Mouse (Mus musculus) megakaryocyte progenitor cell, adult 5-6 weeks (primary cell): ENCODE data around the gene Tescl. TPM values are rescaled to one million over a fixed set of nuclear protein-coding genes. Genes with fewer than 3 reads are reported as not detected.

ENCODE experiments used
- ATAC-seq: replicated peaks from 2 replicates; pipeline ENCODE4 v1.8.0; 2016; ENCODE audit warnings: mild to moderate bottlenecking, moderate TSS enrichment, inconsistent platforms; ENCODE audit not compliant: poor library complexity
- total RNA-seq, 2 experiments: library from RNA; stranded (forward) in 1 of 2; stranded (reverse) in 1 of 2; fragments of 157-497, 149-512 nt in 1 of 2; fragments of 200-1000 nt in 1 of 2; gene quantifications; 2 replicates each; pipeline versions ENCODE4 v1.2.3 to v1.2.4; 2015 to 2017

Tescl gene
- total RNA-seq, 2 experiments from 2014 or later: not detected

DNA sequence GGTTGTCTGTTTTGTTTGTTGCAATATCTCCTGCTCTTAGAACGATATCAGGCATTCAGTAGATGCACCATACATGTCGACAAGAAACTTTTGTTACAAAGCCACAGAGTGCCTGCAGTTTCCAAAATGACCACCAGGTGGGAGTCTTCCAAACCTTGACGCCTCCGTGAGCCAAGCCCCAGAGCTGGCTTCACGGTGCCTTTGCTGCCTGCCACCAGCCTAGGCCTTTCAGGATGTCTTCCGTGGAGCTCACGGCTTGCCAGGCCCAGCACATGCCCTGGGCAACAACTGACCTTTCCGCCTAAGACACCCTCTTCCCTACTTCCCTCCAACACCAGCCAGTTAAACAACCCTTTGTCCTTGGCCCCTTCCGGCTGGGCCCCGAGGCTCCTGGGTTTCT is 31.1 kb upstream of the Tescl start:
- ATAC-seq: peak; percentile 71

DNA sequence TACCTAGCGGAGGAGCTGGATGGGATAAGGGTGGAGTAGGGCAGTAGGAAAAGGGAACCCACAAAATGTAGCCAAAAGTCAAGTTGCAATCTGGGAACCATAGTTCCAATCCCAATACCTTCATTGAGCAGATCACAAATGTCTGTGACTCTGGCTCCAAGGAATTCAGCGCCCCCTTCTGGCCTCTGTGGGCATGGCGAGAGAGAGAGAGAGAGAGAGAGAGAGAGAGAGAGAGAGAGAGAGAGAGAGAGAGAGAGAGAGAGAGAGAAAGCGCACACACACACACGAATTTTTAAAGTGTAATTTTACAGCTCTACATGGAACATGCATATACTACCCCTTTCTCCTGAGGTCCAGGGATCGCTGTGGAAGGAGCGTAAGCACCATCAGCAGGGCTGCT is 29.5 kb upstream of the Tescl start:
- peak; percentile 30; the same call in 1 of the 2 replicates for ATAC-seq

DNA sequence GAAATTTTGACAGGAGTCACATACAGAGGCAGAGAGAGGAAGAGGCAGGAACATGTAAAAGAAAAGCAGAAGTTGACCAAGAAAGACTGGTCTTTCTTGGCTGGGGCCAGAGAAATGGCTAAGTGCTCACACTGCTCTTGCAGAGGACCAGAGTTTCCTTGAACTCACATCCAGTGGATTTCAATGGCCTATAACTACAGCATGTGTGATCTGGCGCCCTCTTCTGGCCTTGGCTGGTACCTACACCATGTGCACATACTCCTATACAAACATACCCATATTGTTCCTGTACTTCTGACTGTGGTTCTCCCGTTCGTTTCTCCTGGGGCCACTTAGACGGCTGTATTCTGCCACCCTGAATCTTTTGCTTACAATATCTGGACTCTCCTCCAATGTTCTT is 27.3 kb upstream of the Tescl start:
- peak; percentile 11 for ATAC-seq

DNA sequence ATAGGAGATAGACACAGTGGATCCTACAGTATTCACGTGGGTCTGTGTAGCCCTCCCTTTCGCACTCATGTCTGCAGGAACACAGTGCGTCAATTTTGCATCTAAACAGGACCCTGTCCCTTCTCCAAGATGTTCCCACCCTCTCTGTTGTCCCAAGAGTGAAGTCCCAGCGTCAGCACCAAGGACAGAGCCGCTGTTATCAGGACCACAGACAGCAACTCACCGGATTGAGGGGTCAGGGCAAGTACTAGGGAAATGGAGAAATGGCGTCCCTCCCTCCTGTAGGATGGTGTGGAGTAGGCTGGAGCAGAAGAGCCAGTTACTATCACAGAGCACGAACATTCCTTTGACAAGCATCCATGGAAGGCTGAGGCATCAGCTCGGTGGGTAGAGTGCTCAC is 25.5 kb upstream of the Tescl start:
- ATAC-seq: peak; percentile 78

DNA sequence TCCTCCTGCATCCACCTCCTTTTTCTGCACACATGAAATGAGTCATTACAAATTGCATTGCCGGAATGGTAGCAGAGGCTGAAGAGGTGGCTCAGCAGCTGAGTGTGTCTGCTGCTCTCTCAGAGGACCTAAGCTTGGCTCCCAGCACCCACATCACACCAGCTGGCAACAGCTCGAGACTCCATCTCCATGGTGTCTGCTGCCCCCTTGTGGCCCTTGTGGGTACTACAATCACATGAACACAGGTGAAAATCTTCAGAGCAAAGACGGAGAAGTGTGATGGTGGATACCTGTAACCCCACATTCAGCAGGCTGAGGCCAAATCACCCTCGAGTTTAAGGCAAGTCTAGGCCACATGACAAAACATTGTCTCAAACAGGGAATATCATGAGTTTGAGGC is 24.2 kb upstream of the Tescl start:
- no peak; the same call in 1 of the 2 replicates for ATAC-seq

DNA sequence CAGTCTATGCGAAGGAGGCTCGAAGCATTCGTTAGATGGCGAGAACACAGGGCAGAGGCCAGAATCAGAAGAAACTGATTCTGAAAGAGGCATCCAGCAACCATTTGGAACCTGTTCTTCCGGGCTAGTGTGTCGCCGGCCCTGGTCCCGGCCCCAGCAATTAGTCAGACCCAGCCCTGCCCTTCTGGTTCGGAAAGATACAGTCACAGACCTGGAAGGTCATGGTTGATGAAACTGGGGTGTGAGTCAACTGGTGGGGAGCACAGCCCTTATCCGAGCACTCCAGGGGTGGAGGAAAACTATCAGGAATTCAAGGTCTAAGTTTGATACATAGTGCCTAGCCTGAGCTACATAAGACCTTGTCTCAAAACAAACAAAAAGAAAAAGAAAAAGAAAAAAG is 22.3 kb upstream of the Tescl start:
- ATAC-seq: no peak

DNA sequence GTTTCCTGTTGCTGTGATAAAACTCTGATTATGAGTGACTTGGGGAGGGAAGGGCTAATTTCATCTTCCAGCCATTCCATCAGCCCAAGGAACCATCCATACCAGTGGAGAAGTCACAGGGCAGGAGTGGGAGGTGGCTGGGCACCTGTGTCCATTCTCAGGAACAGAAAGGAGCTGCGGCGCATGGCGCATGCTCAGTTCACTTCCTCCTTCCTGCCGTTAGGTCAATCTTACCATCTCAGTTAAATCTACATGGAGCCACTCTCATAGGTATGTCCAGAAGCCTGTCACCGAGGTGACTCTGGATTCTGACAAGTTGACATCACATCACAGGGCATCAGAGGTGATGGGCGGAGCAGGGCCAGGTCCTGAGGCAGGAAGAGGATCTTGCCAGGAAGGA is 21.9 kb upstream of the Tescl start:
- ATAC-seq: no peak

DNA sequence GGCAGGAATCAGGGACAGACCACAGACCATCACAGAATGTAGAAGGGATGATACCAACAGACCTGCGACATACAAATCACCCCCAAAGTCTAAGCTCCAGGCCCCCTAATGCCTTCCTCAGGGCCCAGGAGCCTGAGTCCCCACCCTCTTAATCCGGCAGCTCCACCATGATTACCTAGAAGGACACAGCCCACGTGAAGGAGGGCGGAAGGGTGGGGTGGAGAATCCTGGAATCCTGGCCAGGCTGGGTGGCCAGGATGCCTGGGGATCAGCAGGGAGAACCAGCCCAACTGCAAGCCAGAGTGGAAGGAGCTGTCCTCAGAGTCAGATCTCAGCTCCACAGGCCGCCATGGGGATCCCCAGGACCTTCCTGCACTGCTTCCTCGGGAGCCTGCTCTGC is 15.2 kb upstream of the Tescl start, which contains the start of gene Lypd5:
TSS of gene Lypd5 (plus strand) at position 301 of the 400 bp plus-strand sequence.
- no peak for ATAC-seq

DNA sequence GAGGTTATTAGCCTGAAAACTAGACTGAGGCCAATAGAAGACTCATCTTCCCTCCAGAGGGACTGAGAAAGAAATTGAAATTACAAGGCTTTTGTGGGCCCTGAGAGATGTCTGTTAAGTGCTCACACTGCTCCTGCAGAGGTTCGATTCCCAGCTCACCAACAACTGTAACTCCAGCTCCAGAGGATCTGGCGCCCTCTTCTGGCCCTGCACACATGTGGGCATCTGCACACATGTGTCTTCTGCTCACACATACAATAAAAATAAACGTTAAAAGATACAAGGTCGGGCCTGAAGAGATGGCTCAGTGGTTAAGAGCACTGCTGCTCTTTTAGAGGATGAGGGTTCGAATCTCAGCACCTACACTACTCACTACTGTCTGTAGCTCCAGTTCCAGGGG is 12.7 kb upstream of the Tescl start:
- ATAC-seq: no peak

DNA sequence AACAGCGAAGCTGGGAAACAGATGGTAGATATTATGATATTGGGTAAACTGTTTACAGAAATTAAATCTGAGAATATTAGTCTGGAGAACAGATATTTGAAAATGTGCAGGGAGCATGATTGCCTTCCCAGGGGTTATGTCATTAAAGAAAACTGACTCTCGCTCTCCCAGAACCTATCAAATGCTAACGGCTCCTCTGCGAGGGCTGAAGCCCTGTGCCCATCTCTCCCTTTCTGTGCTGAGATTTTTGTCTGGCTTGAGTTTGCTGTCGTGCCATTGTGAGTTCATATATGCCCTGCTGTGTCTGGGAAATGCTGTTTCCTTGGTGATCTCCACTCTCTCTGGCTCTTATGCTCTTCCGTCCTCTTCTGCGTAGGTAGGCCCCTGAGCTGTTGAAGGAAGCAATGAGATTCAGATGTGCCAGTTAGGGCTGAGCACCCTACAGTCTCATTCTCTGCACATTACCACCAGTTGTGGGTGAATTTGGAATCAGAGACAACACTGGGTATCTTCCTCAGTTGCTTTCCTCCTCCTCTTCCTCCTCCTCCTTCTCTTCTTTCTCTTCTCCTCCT is 10.1 kb upstream of the Tescl start:
- ATAC-seq: no peak

DNA sequence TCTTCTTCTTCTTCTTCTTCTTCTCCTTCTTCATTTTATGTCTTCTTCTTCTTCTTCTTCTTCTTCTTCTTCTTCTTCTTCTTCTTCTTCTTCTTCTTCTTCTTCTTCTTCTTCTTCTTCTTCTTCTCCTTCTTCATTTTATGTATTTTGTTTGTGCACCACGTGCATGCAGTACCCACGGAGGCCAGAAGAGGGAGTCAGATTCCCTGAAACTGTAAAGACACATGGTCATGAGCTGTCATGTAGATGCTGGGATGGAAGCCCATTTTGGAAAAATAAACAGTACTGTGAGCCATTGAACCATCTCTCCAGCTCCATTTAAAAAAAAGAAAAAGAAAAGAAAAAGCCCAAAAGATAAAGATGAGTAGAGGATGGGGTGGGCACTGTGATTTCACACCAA is 4.5 kb upstream of the Tescl start:
- ATAC-seq: no peak

DNA sequence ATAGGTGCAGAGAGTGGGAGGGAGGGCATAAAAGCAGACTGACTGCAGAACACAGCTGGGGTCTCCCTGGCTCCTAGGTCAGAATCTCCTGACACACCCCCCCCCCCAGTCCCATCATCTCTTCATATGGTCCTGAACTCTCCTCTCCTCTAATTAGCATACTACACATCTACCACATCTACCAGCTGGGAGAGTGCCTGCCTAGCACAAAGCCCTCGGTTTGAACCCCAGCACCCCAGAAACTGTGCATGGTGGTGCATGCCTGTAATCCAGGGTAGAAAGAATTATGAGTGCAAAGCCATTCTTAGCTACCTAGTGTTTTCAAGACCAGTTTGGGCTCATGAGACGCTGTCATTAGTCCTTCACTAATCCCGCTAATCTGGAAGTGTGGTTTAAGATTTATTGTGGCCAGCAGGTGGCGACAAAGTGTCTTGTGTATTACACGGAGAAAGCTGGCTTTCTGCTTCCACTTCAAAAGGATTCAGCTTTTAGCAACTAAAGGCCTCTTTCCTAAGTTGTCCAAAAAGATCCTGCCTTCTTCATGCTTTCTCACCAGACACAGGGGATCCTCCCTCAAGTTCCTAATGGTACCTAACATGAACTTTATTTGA is 2.1 kb upstream of the Tescl start:
- ATAC-seq: peak; percentile 81

DNA sequence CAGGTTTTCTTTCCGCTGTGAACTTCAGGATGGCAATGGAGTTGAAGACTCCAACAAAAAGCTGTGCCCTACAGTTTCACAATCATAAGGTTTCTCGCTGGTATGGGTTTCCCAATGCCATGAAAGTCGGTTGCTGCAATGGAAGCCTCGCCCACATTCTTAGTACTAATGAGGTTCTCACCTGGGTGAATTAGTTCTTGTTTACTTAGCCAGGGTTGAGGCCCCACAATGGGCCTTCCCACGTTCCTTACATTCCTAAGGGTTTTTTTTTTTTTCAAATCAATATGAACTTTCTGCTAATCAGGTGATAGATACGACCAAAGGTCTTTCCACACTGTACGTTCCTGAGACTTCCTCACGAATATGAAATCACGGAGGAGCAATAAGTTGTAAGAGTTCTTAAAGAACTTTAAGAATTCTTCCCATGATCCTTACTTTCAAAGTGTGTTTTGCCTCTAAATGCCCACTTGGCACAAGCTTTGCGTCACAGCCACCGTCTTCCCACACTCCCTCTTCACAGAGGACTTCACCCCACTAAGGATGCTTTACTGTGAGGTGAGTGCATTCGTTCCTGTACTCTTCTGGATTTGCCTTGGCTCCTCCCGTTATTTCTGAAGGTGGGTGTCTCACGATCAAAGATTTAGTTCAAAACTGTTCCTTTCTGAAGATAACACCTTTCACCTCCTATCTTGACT is 6.3 kb downstream of the Tescl start:
- ATAC-seq: peak; percentile 31; the same call in 1 of the 2 replicates

DNA sequence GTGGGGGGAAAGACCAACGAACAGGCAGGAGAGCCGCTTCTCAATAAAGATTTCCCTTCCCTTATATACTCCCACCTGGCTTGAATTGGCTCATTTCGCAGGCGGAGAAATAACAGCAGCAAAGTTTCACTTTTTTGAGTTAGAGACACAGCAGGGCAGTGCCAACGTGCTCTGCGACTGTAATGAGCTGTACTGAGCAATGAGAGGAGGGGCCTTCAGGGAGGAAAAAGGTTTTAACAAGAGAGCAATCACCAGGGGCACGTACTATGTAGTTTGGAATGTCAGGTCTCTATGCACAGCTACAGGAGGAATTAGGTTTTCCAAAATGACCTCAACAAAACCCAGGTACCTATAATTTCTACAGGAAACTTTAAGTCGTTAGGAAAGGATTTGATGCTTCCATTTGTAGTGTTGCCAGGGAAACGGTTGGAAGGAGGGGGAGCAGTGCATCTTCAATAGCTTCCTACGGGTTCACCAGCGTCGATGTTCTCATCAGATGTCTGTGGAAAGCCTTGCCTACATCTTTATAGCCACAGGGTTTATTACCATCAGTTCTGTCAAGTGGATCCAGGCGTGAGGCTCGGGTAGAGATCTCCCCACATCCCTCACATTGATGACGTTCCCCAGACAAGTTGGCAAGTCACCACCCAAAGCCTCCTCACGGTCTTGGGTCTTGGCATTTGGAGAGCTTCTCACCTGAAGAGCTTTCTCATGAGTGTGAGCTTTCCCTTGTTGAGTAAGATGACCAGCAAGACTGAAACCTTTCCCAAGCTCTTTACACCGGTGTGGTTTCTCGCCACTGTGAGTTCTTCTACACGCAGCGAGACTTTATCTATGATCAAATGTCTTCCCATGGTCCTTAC is 7.2 kb downstream of the Tescl start:
- ATAC-seq: no peak

DNA sequence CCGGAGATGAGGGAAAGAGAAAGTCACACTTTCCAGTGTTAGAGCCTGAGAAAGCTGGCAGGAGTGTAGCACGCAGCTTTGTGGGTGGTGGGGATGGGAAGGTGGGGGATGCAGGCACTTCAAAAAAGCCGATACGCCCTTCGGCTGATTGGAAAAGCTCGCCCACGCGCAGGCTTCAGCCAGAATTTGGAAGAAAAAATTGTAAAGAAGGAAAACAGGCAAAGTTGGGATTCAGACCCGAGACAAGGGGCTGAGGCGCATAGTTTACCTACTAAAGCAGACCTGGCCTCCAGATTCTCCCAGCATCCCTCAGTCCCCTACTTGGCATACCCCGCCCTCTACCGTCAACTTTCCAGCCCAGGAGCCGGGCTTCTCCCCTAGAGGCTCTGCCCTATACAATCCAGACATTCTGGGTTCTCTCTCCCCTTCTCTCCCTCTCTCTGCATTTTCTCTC is 8.0 kb downstream of the Tescl start:
- ATAC-seq: no peak

DNA sequence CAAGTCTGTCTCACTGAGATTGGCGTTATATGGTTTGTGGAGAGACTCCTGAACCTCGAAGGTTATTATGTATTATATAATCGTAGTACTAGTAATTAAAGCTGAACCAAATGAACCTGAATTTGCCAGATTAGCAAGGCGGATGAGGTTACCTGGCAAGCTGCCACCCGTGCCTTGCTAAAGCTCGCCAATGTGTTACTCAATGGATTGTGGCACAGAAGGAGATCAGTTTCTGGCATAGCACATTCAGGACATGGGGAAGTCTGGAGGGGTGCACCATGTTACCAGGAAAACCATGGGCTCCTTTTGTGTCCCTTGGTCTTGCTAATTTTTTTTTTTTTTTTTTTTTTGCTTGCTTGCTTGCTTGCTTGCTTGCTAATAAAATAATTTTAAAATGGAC is 8.5 kb downstream of the Tescl start:
- no peak for ATAC-seq

DNA sequence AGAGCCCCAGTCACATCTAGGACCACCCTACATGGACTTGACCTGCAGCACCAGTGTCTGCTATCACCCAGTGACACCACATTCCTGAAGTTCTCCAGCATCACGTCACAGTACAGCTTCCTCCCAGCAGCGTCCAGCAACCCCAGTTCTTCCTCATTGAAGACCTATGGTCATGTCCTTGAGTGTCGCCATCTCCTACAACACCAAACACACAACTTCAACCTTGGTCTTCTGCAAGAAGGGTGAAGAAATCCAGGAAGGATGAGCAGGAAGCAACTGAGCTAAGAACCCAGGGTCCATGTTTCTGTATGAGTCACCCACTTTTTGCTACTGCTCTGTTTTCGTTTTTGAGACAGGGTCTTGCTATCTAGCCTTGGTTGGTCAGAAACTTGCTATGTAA is 11.1 kb downstream of the Tescl start:
- ATAC-seq: peak; percentile 72

DNA sequence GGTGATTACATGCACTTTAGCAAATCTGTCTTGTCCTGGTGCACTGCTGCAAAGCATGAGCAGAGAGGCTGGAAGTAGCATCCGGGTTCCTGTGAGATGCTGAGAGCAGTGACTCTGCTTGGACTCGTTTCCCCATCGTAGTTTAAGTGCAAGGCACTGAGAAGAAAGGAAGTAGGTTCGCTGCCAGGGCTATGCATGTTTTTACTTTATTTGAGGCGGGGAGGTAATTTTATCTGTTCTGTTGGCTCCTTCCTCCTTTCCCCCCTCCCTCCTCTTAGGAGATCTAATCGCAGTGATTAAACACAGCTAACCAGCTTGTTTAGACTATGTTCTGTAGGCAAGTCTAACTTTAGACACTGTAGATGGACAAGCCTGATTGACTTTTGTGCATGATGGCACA is 14.8 kb downstream of the Tescl start:
- ATAC-seq: no peak

DNA sequence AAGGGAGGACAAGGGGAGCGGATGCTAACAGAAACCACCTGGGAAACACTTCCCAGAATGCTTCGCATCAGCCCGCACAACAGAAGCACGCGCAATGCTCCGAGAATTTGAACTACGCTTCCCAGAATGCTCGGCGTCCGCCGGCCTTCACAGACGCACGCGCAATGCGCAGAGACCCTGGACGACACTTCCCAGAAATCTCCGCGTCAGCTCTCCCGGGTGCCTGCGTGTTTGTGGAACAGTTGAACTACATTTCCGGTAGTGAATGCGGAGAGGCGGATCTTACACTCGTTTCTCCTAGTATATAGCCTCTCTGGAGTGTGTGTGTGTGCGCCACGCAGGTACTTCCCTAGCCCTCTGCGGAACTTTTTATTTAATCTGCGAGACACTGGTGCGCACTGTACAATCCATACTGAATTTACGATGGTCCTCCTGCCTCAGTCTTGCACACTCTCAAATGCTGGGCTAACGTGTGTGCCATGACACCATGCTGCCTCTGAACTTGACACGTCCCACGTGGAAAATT is 17.1 kb downstream of the Tescl start, which contains the start of gene Zfp94:
TSS of gene Zfp94 (minus strand) at position 100 of the 526 bp plus-strand sequence.
- ATAC-seq: peak; percentile 95

DNA sequence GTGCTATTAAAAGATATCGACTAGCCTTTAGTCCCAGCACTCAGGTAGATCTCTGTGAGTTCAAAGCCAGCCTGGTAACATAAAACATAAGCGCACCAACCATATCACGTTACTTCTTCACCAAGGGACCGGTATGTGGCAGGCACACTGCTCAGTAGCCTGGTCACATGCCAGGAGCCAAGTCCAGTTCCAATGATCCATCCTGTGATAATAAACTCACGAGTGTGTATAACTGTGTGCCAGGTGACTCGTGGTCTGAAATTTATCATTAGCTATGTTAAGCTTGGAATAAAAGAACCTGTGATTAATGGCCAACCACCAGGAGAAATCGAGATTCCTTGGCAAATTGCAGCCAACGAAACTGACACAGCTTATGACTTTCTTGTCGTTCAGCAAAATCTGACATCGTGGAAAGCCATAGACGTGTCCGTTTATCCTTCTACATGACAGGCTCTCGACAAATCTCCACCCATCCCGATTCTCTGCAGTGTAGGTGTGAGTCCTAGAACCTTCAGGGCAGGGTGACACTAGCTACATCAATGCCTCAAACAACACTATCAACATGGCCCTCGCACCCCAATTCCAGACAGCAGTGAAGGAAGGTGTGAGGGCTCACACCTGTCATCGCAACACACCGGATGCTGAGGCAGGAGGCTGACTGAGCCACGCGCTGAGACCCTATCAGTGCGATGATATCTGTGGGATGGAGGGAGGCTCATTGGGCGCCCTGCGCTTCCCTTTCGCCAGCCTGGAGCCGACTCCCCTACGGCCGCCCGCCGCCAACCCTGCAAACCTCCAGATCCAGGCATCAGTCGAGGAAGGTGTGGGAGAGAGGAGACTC is 17.8 kb downstream of the Tescl start:
- ATAC-seq: peak; percentile 60
